Mouse (Mus musculus): ENCODE results near the gene Gm45021. TPM values are rescaled to one million over a fixed set of nuclear protein-coding genes. Genes with fewer than 3 reads are reported as not detected.

Gm45021 gene
- polyA plus RNA-seq, 1 experiment: not detected

DNA sequence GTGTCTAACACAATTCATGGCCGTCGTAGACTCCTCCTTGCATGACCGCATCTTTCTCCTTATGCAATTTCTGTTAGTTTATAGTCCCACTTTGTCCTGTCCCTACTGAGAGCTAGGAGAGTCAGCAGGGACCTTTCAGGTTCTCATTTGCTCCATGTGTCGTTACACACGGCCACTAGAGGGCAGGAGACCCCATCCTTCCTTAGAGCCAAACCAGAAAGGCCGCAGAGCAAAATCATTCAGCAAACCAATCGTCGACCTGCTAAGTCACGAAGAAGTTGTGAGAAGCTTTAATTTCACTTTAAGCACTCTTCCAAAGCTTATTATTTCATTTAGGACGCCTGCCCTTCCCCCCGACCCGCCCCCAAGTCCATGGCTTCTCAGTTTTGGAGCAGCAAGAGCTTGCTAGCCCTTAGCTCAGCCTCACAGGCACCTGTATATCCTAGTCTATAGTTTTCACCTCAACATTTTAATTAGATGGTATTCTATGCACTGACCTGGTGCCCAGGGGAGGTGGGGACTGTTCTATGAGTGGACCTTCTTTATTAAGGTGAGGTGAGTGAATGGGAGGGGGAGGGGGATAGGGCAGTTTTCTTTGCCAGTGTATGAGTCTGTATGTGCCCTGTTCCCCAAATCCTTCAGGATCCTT lies 56.4 kb downstream of the Gm45021 start:
- TF ChIP-seq FOSL1 (IDR thresholded peaks at IDR 0.05; ENCODE audit: insufficient read depth, low read length, poor library complexity, severe bottlenecking) (no peak), CTCF (IDR thresholded peaks at IDR 0.05; ENCODE audit: control insufficient read depth, insufficient read depth, insufficient read length) (peak; percentile 24)
- Histone ChIP-seq H3K79me3 (ENCODE audit: low read depth) (peaks cover 1% of the 10 kb centered on the region), H3K27me3 (ENCODE audit: control insufficient read depth, insufficient read depth, insufficient read length) (peaks cover 7% of the 10 kb centered on the region), H3K36me3 (ENCODE audit: control insufficient read depth, insufficient read depth) (no peaks in the 10 kb centered on the region), H3K79me2 (ENCODE audit: control insufficient read depth, insufficient read depth) (no peaks in the 10 kb centered on the region), H3ac (ENCODE audit: control insufficient read depth, insufficient read length, low read depth) (no peak overlapping the region), H3K4me3 (ENCODE audit: insufficient read depth, poor library complexity, severe bottlenecking) (no peak overlapping the region)

DNA sequence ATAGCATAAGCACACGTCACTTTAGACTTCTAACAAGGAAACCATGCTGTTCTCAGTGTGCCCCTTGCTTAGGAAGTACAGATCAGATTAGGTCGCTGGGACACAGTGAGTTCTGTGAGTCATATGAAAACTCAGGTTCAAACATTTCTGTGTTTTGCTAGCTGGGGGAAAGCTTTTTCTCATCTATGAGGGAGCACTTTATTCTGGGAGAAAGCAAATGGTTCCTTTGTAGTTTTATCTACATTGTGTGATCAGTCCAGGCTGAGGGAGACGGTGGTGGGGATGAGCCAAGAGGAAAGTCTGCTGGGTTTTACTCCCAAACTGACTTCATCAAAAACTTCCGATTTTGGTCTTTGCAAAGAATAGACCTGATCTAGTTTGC lies 56.9 kb downstream of the Gm45021 start:
- Histone ChIP-seq H3ac (ENCODE audit: control insufficient read depth, insufficient read length, low read depth) (no peak overlapping the region), H3K36me3 (ENCODE audit: control insufficient read depth, insufficient read depth) (no peaks in the 10 kb centered on the region), H3K79me2 (ENCODE audit: control insufficient read depth, insufficient read depth) (no peaks in the 10 kb centered on the region), H3K4me3 (ENCODE audit: insufficient read depth, poor library complexity, severe bottlenecking) (no peak overlapping the region), H3K27me3 (ENCODE audit: control insufficient read depth, insufficient read depth, insufficient read length) (peaks cover 7% of the 10 kb centered on the region), H3K79me3 (ENCODE audit: low read depth) (peaks cover 1% of the 10 kb centered on the region)
- no peak for TF ChIP-seq CTCF (IDR thresholded peaks at IDR 0.05; ENCODE audit: control insufficient read depth, insufficient read depth, insufficient read length)
- no peak for TF ChIP-seq MAX (IDR thresholded peaks at IDR 0.05)
- TF ChIP-seq MYOG (IDR thresholded peaks at IDR 0.05; ENCODE audit: control insufficient read depth, extremely low read depth, insufficient read length): no peak
- no peak for TF ChIP-seq USF1 (IDR thresholded peaks at IDR 0.05; ENCODE audit: low read depth)
- no peak for TF ChIP-seq FOSL1 (IDR thresholded peaks at IDR 0.05; ENCODE audit: insufficient read depth, low read length, poor library complexity, severe bottlenecking)
- no peak for TF ChIP-seq CEBPB (IDR thresholded peaks at IDR 0.05; ENCODE audit: low read depth)
- no peak for TF ChIP-seq MYOD1 (IDR thresholded peaks at IDR 0.05; ENCODE audit: control insufficient read depth, insufficient read length, low read depth)

DNA sequence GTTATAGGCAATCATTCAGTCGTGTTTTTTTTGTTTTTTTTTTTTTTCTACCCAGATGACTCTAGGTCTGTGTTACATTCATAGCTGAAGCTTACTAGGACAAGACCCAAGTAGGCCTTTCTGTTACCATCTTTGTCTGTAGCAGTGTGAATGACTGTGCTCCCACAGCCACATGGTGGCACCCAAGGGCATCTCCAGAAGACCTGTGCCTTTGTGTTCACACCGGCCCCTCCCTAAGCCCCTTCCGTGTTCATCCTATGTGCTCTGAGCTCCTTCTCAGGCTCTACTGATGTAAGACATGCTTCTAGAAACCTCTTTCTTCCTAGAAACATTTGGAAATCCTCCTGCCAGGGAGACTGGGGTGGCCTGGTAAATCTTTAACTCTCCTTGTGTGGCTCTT lies 57.6 kb downstream of the Gm45021 start, which contains the start of gene Gimap8:
Gene Gimap8, plus strand, starts transcription at position 240 of the 400 bp plus-strand sequence.
- no peak for TF ChIP-seq MYOD1 (IDR thresholded peaks at IDR 0.05; ENCODE audit: control insufficient read depth, insufficient read length, low read depth)
- TF ChIP-seq FOSL1 (IDR thresholded peaks at IDR 0.05; ENCODE audit: insufficient read depth, low read length, poor library complexity, severe bottlenecking): no peak
- TF ChIP-seq CEBPB (IDR thresholded peaks at IDR 0.05; ENCODE audit: low read depth): no peak
- no peak for TF ChIP-seq USF1 (IDR thresholded peaks at IDR 0.05; ENCODE audit: low read depth)
- TF ChIP-seq MAX (IDR thresholded peaks at IDR 0.05): no peak
- no peak for TF ChIP-seq MYOG (IDR thresholded peaks at IDR 0.05; ENCODE audit: control insufficient read depth, extremely low read depth, insufficient read length)
- no peak for TF ChIP-seq CTCF (IDR thresholded peaks at IDR 0.05; ENCODE audit: control insufficient read depth, insufficient read depth, insufficient read length)
- H3K4me3 ChIP-seq (ENCODE audit: insufficient read depth, poor library complexity, severe bottlenecking): no peak within 1 kb of the TSS
- peaks cover 6% of the 10 kb centered on the region for H3K27me3 ChIP-seq (ENCODE audit: control insufficient read depth, insufficient read depth, insufficient read length)
- H3K36me3 ChIP-seq (ENCODE audit: control insufficient read depth, insufficient read depth): no peaks in the 10 kb centered on the region
- H3K79me2 ChIP-seq (ENCODE audit: control insufficient read depth, insufficient read depth): no peaks in the 10 kb centered on the region
- H3ac ChIP-seq (ENCODE audit: control insufficient read depth, insufficient read length, low read depth): no peak within 1 kb of the TSS
- H3K79me3 ChIP-seq (ENCODE audit: low read depth): peaks cover under 1% of the 10 kb centered on the region

DNA sequence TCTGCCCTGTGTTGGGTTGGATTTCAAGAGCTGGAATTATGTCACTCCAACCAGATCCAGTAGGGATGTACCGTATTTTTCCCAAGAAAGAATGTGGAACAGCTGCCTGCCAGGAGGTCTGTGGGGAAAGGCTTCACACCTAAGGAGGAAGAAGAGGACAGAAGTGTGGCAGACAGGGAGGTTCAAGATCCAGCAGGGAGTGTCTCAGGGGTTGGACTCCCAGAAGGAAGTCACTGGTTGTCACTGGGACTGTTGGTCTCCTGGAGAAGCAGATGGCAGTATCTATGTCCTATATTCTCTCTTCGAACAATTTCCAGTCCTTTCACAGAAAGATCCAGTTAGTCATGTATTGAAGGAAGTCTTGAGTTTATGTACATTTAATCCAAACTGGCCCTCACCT lies 58.2 kb downstream of the Gm45021 start:
- no peaks in the 10 kb centered on the region for H3K36me3 ChIP-seq (ENCODE audit: control insufficient read depth, insufficient read depth)
- H3K27me3 ChIP-seq (ENCODE audit: control insufficient read depth, insufficient read depth, insufficient read length): peaks cover 3% of the 10 kb centered on the region
- H3K79me3 ChIP-seq (ENCODE audit: low read depth): no peaks in the 10 kb centered on the region
- H3ac ChIP-seq (ENCODE audit: control insufficient read depth, insufficient read length, low read depth): no peak overlapping the region
- H3K4me3 ChIP-seq (ENCODE audit: insufficient read depth, poor library complexity, severe bottlenecking): no peak overlapping the region
- TF ChIP-seq MAX (IDR thresholded peaks at IDR 0.05) (no peak), MYOD1 (IDR thresholded peaks at IDR 0.05; ENCODE audit: control insufficient read depth, insufficient read length, low read depth) (no peak), FOSL1 (IDR thresholded peaks at IDR 0.05; ENCODE audit: insufficient read depth, low read length, poor library complexity, severe bottlenecking) (no peak)
- no peaks in the 10 kb centered on the region for H3K79me2 ChIP-seq (ENCODE audit: control insufficient read depth, insufficient read depth)

DNA sequence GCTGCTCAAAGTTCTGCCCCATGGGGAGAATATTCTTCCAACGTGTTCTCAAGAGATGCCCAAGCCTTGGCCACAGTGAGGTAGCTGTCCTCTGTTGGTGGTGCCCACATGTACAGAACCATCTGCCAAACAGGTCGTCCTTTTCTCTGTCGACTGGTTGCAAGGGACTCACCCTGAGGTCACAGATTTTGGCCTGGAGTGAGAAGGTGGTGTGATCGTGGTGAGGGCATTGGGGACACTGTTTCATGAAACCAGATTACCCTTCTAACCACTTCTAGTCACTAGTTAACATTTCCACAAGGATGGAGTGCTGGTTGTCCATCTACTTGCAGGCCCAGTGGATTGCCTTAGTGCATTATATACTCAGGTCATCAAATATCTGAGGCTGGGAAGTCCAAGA lies 59.4 kb downstream of the Gm45021 start:
- Histone ChIP-seq H3ac (ENCODE audit: control insufficient read depth, insufficient read length, low read depth) (no peak overlapping the region), H3K36me3 (ENCODE audit: control insufficient read depth, insufficient read depth) (no peaks in the 10 kb centered on the region), H3K79me2 (ENCODE audit: control insufficient read depth, insufficient read depth) (no peaks in the 10 kb centered on the region), H3K27me3 (ENCODE audit: control insufficient read depth, insufficient read depth, insufficient read length) (peaks cover 3% of the 10 kb centered on the region), H3K79me3 (ENCODE audit: low read depth) (no peaks in the 10 kb centered on the region), H3K4me3 (ENCODE audit: insufficient read depth, poor library complexity, severe bottlenecking) (no peak overlapping the region)
- TF ChIP-seq USF1 (IDR thresholded peaks at IDR 0.05; ENCODE audit: low read depth): no peak
- no peak for TF ChIP-seq MYOD1 (IDR thresholded peaks at IDR 0.05; ENCODE audit: control insufficient read depth, insufficient read length, low read depth)
- TF ChIP-seq CEBPB (IDR thresholded peaks at IDR 0.05; ENCODE audit: low read depth): no peak
- TF ChIP-seq MYOG (IDR thresholded peaks at IDR 0.05; ENCODE audit: control insufficient read depth, extremely low read depth, insufficient read length): no peak

DNA sequence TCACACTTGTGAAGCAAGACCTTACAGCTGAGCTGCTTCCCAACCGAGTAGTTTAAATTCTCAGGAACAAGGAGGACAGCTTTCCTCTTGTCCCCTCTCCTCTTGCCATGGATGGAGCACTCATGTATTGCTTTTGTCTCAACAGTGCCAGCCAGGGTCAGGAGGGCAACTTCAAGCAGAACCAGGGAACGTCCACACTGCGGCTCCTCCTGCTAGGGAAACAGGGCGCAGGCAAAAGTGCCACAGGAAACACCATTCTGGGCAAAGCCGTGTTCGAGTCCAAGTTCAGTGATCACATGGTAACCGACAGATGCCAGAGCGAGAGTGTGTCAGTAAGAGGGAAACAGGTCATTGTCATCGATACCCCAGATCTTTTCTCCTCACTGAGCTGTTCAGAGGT lies 60.6 kb downstream of the Gm45021 start:
- no peaks in the 10 kb centered on the region for H3K79me2 ChIP-seq (ENCODE audit: control insufficient read depth, insufficient read depth)
- no peaks in the 10 kb centered on the region for H3K79me3 ChIP-seq (ENCODE audit: low read depth)
- TF ChIP-seq MAX (IDR thresholded peaks at IDR 0.05) (no peak), MYOD1 (IDR thresholded peaks at IDR 0.05; ENCODE audit: control insufficient read depth, insufficient read length, low read depth) (no peak), CEBPB (IDR thresholded peaks at IDR 0.05; ENCODE audit: low read depth) (no peak), MYOG (IDR thresholded peaks at IDR 0.05; ENCODE audit: control insufficient read depth, extremely low read depth, insufficient read length) (no peak), CTCF (IDR thresholded peaks at IDR 0.05; ENCODE audit: control insufficient read depth, insufficient read depth, insufficient read length) (no peak), FOSL1 (IDR thresholded peaks at IDR 0.05; ENCODE audit: insufficient read depth, low read length, poor library complexity, severe bottlenecking) (no peak), USF1 (IDR thresholded peaks at IDR 0.05; ENCODE audit: low read depth) (no peak)
- H3K36me3 ChIP-seq (ENCODE audit: control insufficient read depth, insufficient read depth): no peaks in the 10 kb centered on the region
- no peak overlapping the region for H3ac ChIP-seq (ENCODE audit: control insufficient read depth, insufficient read length, low read depth)
- peaks cover 2% of the 10 kb centered on the region for H3K27me3 ChIP-seq (ENCODE audit: control insufficient read depth, insufficient read depth, insufficient read length)
- no peak overlapping the region for H3K4me3 ChIP-seq (ENCODE audit: insufficient read depth, poor library complexity, severe bottlenecking)

Data from C2C12 (cell line).